Mouse (Mus musculus) frontal cortex, postnatal 36 days (tissue): ENCODE measurements around the gene Fahd2a.

Source experiments
- DNase-seq, 2 experiments: peaks; one replicate each; pipeline ENCODE4 v3.0.0; 2022; ENCODE audit warnings: low spot score in 2 of 2

The Fahd2a gene

GRCm38 (mm10) chr2:127444055-127444789 is at the start of gene Fahd2a:
TSS of gene Fahd2a (minus strand) at chr2:127444565.
- DNase-seq: peak; percentile 91 to 93

DNA sequence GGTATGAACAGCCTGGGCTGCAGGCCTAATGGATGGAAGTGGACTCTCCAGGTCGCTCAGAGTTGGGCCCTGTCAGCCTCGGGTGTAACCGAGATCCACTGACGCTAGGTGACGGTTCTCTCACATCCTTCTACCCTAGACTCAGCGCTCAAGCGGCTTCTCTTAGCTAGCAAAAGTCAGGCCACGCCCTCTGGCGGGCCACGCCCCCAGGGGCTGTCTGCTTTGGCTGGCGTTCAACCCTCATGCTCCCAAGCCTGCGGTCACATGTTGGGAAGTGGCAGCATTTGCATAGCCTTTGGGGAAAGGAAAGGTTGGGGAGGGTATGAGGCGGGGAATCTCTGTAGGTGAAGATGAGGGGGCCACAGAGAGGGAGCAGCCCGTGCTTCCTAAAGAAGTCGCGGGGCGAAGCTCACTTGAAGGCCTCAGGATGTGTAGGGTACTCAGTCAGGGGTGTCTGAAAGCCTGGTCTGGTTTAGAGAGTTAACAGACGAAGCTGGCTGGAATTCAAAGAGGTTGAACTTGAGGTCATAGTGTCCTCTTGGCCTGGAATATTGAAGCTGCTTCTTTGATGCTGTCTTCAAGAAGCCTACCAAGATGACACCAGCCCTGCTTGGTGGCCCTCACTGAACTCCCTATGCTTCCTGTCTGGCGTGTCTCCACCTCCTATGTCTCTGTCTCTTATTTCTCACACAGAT is 40.3 kb upstream of the Fahd2a start:
- peak in 1 of 2 experiments; percentile 28 for DNase-seq

- no peak for DNase-seq
These were observed 38.6 kb upstream of the Fahd2a start for GRCm38 (mm10) chr2:127483001-127483400.

DNA sequence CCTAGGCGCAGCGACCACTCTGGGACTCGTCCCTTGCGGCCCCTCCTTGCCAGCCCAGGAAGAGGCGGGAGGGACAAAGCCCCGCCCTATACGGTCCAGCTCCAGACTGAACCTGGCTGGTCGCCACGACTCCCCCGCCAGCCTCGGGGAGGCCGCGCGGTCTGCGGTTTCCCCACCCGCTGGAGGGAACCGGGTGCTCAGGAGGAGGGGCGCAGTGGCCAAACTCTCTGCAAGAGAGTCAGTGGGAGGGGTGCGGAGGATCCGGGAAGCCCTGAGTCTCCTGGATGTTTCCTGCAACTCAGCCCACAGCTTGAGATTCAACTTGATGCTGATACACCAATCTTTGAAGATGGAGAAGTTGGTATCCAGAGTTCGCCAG is 38.2 kb upstream of the Fahd2a start:
- no peak for DNase-seq

GRCm38 (mm10) chr2:127481841-127482532 is 37.6 kb upstream of the Fahd2a start:
- no peak for DNase-seq

DNA sequence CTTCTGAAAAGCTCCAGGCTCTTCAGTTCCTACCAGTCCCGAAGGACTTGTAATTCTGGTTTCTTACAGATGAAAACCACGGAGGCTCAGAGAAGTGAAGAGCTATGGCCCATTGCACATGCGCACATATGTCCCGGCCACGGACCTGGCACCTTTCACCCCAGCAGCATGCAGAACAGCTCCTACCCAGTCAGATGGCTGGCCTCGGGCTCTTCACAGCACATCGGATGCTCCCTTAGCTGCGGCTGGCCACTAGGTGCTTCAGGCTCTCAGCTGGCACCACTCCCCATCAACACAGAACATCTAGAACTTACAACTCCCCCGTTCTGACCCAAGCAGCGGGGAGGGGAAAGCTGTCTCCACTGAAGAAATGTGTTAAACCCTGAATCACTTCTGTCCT is 35.4 kb upstream of the Fahd2a start:
- no peak for DNase-seq

- peak in 1 of 2 experiments; percentile 41 for DNase-seq
These were observed 34.8 kb upstream of the Fahd2a start for GRCm38 (mm10) chr2:127479210-127479609.

GRCm38 (mm10) chr2:127472279-127472678 is 27.9 kb upstream of the Fahd2a start:
- DNase-seq: no peak

DNA sequence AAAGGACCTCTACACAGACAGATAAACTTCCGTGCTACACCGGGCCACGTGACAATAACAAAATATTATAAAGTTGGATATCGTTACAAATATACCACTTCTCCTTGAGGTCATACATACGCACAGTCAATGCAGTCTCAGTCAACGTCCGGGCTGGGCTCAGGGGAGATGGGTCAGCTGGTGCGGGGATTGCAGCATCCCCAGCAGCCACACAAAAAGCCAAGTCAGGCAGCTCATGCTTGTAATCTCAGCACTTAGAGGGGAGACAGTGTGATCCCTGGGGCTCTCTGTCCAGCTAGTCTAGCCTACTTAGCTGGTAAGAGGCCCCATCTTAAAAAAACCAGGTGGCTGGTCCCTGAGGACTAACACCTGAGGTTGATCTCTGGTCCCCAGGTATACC is 26.9 kb upstream of the Fahd2a start:
- DNase-seq: no peak

DNA sequence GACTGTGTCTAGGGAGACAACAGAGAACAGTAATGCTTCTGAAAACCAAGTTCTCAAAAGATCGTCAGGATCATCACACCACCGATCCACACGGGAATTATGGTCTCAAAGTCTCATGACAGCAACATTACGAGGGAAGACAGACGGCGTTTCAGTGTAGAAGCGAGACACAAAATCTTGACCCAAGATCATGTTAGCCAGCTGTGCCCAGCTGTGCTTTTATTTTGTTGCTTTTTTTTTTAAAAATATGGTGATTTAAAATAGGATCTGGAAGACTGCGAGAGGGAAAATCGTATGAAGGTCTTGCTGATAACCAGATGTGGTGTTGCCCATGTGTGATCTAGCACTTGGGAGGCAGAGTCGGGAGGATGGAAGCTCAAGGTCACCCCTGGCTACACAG is 26.3 kb upstream of the Fahd2a start:
- DNase-seq: no peak

DNA sequence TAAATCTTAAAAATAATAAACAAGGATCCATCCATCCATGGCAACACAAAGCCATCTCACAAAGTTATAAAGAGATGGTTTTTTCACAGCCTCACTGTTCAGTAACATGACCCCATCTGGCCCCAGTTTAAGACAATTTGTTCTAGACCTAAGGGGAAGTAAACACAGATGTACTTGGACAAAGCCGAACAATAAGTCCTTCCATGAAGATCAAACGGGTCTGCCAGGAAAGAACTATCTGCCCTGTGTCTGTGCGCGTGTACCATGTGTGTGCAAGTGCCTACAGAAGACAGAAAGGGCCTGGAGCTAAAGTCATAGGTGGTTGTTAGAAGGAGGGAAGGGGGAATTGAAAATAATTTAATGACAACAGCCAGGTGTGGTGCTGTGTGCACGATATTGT is 25.8 kb upstream of the Fahd2a start:
- DNase-seq: no peak

DNA sequence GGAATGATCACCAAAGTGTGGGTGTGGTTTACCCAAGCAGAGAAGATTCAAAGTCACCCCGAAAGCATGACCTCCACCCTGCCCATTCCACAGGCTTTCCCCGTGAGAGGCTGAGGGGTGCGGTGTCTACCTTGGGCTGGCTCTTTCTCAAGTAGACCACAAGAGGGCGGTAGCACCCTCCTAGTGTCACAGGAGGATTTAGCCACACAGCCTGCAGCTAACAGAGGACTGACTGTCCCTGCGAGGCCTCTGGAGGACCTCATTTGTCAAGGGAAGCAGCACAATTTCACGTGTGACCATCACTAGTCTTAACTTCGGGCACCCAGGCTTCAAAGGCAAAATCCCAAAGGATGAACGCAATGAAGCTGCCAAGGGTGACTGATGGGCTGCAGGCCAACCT is 17.9 kb upstream of the Fahd2a start:
- DNase-seq: peak in 1 of 2 experiments; percentile 64

DNA sequence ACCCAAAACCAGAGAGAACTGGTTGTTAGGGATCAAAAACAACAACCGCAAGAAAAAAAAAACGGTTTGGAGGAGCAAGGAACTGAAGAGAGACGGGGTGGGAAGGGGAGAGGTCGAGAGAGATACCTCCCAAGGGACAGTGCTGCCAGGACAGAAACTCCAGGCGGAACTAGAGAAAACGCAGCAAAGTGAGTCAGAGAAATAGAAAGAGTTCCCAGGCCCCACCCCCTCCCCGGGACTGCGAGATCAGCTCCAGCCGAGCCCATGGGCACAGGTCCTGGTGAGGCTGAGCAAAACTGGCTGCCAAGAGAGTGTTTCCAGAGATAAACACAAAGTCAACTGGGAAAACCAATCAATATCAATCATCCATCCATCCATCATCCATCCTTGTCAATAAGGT is 17.0 kb upstream of the Fahd2a start:
- DNase-seq: no peak

GRCm38 (mm10) chr2:127459341-127459740 is 15.0 kb upstream of the Fahd2a start:
- DNase-seq: no peak

- DNase-seq: peak; percentile 62 to 82
These were observed 9.4 kb upstream of the Fahd2a start for GRCm38 (mm10) chr2:127453764-127454163.

DNA sequence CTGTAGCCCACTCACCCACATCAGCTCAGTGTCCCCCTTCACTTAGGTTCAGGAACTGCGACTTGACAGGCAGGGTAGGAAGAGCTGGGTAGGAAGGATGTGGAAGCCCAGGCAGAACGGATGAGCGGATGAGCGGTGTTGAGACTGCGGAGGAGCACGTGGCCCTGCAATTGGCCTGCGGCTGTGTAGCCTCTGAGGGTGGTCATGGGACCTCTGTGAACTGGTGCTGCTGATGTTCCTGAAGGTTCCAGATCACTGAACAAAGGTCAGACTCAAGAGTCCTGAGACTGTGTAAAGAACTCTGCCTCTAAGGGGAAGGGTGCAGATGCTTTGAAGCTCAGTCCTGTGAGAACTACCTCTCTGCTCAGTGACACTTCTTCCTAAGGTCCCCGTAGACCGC is 8.8 kb upstream of the Fahd2a start:
- DNase-seq: no peak

DNA sequence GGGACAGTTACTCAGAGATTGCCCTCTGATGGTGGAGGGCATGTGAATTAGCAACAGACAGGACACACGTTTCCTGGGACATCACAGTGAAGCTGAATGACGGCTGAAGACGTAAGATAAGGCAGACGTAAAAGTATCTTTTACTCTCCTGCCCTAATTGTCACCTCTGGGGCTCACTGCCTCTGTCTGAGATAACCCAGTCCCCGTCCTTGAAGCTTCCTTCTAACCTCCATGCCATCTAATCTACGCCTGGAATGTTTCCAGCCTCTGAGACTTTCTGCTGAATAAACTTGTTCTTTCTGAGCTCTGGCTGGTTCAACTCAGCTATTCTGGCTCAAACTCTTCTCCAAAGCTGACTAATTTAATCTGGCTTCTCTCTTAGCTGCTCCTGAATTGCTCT is 7.4 kb upstream of the Fahd2a start:
- no peak for DNase-seq

DNA sequence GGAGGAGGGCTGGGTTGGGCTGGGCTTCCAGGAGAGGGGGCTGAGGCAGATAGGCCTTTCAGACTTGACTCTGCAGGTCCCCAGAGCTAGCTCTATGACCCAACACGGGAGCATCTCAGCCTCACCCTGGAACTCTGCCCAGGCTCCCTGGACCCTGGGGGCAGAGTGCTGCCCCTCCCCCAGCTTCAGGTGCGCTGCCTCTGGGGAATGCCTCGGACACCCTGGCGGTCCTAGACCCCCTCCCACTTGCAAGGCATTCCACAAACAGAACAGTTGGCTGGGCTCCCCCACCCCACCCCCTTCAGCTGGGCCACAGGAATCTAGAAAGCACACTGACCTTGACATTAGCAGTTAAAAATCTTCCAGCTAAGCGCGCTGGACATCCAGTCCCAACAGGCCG is 5.3 kb upstream of the Fahd2a start:
- DNase-seq: no peak

- no peak for DNase-seq
These were observed 2.5 kb upstream of the Fahd2a start for GRCm38 (mm10) chr2:127446847-127447246.

- DNase-seq: peak in 1 of 2 experiments; percentile 69
These were observed 6.7 kb downstream of the Fahd2a start for GRCm38 (mm10) chr2:127437697-127438096.

DNA sequence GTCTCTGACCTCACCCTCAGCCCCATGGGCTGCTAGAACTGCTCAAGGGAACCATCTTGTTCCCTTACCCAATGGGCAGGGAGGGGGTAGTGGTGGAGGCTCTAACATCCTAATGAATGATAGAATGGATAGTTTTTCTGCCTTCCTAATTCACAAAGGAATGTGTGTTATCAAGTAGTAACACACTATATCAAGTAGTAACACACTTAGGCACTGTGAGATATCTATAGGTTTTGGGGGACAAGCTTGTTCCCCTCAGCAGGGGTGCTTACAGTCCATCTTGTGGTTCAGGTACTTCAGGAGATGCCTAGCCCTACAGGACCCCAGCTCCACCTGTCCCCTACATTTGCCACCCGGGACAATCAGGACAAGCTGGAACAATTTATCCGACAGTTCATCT is 8.8 kb downstream of the Fahd2a start:
- no peak for DNase-seq

DNA sequence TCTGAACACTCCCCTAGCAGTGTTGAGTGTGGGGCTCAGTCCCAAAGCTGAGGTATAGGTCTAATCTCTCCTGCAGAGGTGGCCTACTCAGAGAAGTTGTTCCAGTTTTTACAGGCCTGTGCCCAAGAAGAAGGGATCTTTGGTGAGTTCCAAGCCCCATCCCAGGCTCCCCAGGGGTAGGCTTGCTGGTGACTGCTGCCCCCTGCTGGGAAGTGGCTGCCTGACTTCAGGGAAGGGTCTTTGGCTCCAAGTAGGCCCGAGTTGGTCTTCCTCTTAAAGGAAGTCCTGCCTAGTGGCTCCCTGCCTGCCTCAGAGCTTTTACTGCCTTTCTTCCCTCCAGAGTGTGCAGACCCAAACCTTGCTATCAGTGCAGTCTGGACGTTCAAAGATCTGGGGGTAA is 9.2 kb downstream of the Fahd2a start:
- no peak for DNase-seq
